Mouse (Mus musculus): Measurements from ENCODE around the gene Gm7073. TPM values are rescaled to one million over a fixed set of nuclear protein-coding genes. Genes with fewer than 3 reads are reported as not detected.

The Gm7073 gene
- polyA plus RNA-seq, 1 experiment from 2014 or later: not detected

- H3K36me3 ChIP-seq: no peaks in the 10 kb centered on the region
- H3K27me3 ChIP-seq: no peaks in the 10 kb centered on the region
- no peak overlapping the region for H3K4me2 ChIP-seq (replicated peaks)
- H3K27ac ChIP-seq: no peak overlapping the region
- no peak overlapping the region for H3K4me3 ChIP-seq
- H3K9me3 ChIP-seq (replicated peaks): no peaks in the 10 kb centered on the region
- ATAC-seq (ENCODE audit: low FRiP score): no peak
- no peak overlapping the region for H3K9ac ChIP-seq
- no peaks in the 10 kb centered on the region for H3K4me1 ChIP-seq
- WGBS: 16% methylated on average over 2 of the region's 2 CpGs
Measured at GRCm38 (mm10) chrX:60463786-60464185, 75.3 kb downstream of the Gm7073 start.

- H3K4me3 ChIP-seq: no peak overlapping the region
- H3K4me1 ChIP-seq: no peaks in the 10 kb centered on the region
- ATAC-seq (ENCODE audit: low FRiP score): no peak
- no peaks in the 10 kb centered on the region for H3K36me3 ChIP-seq
- H3K27ac ChIP-seq: no peak overlapping the region
- no peaks in the 10 kb centered on the region for H3K27me3 ChIP-seq
- H3K9me3 ChIP-seq (replicated peaks): no peaks in the 10 kb centered on the region
- no peak overlapping the region for H3K4me2 ChIP-seq (replicated peaks)
- no peak overlapping the region for H3K9ac ChIP-seq
- 61% methylated on average over 4 of the region's 4 CpGs for WGBS
Measured at GRCm38 (mm10) chrX:60414563-60415111, 124.4 kb downstream of the Gm7073 start.

GRCm38 (mm10) chrX:60405681-60406080 lies 133.4 kb downstream of the Gm7073 start:
- Histone ChIP-seq H3K4me2 (replicated peaks) (no peak overlapping the region), H3K9me3 (replicated peaks) (no peaks in the 10 kb centered on the region), H3K27me3 (no peaks in the 10 kb centered on the region), H3K36me3 (no peaks in the 10 kb centered on the region), H3K4me1 (peaks cover 7% of the 10 kb centered on the region), H3K9ac (no peak overlapping the region), H3K4me3 (no peak overlapping the region), H3K27ac (no peak overlapping the region)
- no peak for ATAC-seq (ENCODE audit: low FRiP score)
- 72% methylated on average over 4 of the region's 4 CpGs for WGBS

- Histone ChIP-seq H3K9me3 (replicated peaks) (no peaks in the 10 kb centered on the region), H3K4me2 (replicated peaks) (peak overlapping the region; percentile 36), H3K4me3 (peak overlapping the region; percentile 54), H3K36me3 (no peaks in the 10 kb centered on the region), H3K9ac (peak overlapping the region; percentile 77), H3K4me1 (peaks cover 7% of the 10 kb centered on the region), H3K27me3 (no peaks in the 10 kb centered on the region), H3K27ac (peak overlapping the region; percentile 95)
- WGBS: 24% methylated on average over 16 of the region's 17 CpGs
- peak; percentile 94 for ATAC-seq (ENCODE audit: low FRiP score)
Measured at GRCm38 (mm10) chrX:60404668-60405044, 134.4 kb downstream of the Gm7073 start.

- peak overlapping the region; percentile 63 for H3K4me2 ChIP-seq (replicated peaks)
- H3K4me3 ChIP-seq: peak overlapping the region; percentile 54
- H3K27ac ChIP-seq: peak overlapping the region; percentile 95
- WGBS: 18% methylated on average over 75 of the region's 126 CpGs
- no peaks in the 10 kb centered on the region for H3K36me3 ChIP-seq
- H3K4me1 ChIP-seq: peaks cover 7% of the 10 kb centered on the region
- H3K9ac ChIP-seq: peak overlapping the region; percentile 77
- H3K9me3 ChIP-seq (replicated peaks): no peaks in the 10 kb centered on the region
- peak; percentile 85 for ATAC-seq (ENCODE audit: low FRiP score)
- no peaks in the 10 kb centered on the region for H3K27me3 ChIP-seq
Measured at GRCm38 (mm10) chrX:60403764-60404667, 135.0 kb downstream of the Gm7073 start.

GRCm38 (mm10) chrX:60403062-60403763 lies 135.8 kb downstream of the Gm7073 start:
- Histone ChIP-seq H3K4me1 (peaks cover 7% of the 10 kb centered on the region), H3K36me3 (no peaks in the 10 kb centered on the region), H3K4me2 (replicated peaks) (peak overlapping the region; percentile 63), H3K27me3 (no peaks in the 10 kb centered on the region), H3K9ac (peak overlapping the region; percentile 75), H3K27ac (peak overlapping the region; percentile 66), H3K9me3 (replicated peaks) (no peaks in the 10 kb centered on the region), H3K4me3 (peak overlapping the region; percentile 54)
- WGBS: 22% methylated on average over 36 of the region's 46 CpGs
- ATAC-seq (ENCODE audit: low FRiP score): peak; percentile 3; the same call in 1 of the 2 replicates

- Histone ChIP-seq H3K36me3 (no peaks in the 10 kb centered on the region), H3K4me1 (no peaks in the 10 kb centered on the region), H3K27ac (no peak overlapping the region), H3K4me2 (replicated peaks) (no peak overlapping the region), H3K4me3 (no peak overlapping the region), H3K9ac (no peak overlapping the region), H3K27me3 (no peaks in the 10 kb centered on the region), H3K9me3 (replicated peaks) (no peaks in the 10 kb centered on the region)
- WGBS: 70% methylated on average over 4 of the region's 4 CpGs
- no peak for ATAC-seq (ENCODE audit: low FRiP score)
Measured at GRCm38 (mm10) chrX:60394292-60394691, 144.8 kb downstream of the Gm7073 start.

GRCm38 (mm10) chrX:60386852-60387251 lies 152.2 kb downstream of the Gm7073 start:
- no peak overlapping the region for H3K4me2 ChIP-seq (replicated peaks)
- WGBS: 84% methylated on average over 1 of the region's 1 CpGs
- no peak overlapping the region for H3K4me3 ChIP-seq
- ATAC-seq (ENCODE audit: low FRiP score): no peak
- no peaks in the 10 kb centered on the region for H3K27me3 ChIP-seq
- no peaks in the 10 kb centered on the region for H3K4me1 ChIP-seq
- no peaks in the 10 kb centered on the region for H3K9me3 ChIP-seq (replicated peaks)
- no peaks in the 10 kb centered on the region for H3K36me3 ChIP-seq
- no peak overlapping the region for H3K9ac ChIP-seq
- H3K27ac ChIP-seq: no peak overlapping the region

MicroRNAs within 50 kb of the gene (microRNA counts, 519-probe panel; counts per million panel counts)
- microRNA mmu-miR-505: 1,539 counts per million, percentile 60 among the panel's probes with 10 or more counts

Small RNA genes lying within 50 kb of the gene (microRNA-seq; reads per million reads assigned to microRNA genes)
- gene Mir505: 188 reads per million, percentile 56 among the genes with 10 or more reads in this experiment

Other genes starting within 250 kb of the Gm7073 start
- 16.7 and 18.4 TPM in 2 replicates for gene Atp11c, start 53.4 kb upstream of the Gm7073 start, polyA plus RNA-seq (2016; fragmentation: Nextera tagmentation; extraction: Ambion mirVana)